Mouse (Mus musculus): ENCODE measurements around the gene Psma1.

DNA sequence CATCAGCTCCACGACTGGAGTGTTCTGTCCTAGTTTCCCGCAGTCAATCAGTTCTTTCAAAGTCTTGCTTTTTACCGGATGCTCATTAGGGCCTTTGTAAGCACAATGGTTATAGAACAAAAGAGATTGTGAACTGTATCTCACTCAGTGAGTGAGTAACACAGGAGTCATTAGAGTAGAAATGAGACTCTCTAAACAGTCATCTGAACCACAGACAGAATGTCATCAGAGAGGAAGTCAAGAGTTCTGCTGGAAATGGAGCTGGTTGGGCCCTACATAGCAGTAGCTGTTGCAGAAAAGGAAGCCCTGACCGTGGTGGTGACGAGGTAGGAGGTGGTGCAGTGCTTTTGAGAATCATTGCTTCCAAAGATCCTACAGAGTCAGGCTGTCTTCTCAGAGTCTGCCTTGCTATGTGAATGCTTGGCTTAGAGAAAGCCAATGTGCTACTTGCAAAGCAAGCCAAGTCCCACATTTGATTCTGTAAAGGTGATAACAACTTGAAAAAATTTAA is 40.5 kb upstream of the Psma1 start:
- no peak for TF ChIP-seq GATA1 (IDR thresholded peaks at IDR 0.05; ENCODE audit: borderline replicate concordance, low read length)
- TF ChIP-seq FLI1 (IDR thresholded peaks at IDR 0.05; ENCODE audit: low read length), result no peak

Measured in megakaryocyte, embryonic 14.5 days (primary cell).